Mouse (Mus musculus) adrenal gland, postnatal 36 days (tissue): ENCODE data around the gene Syt13. TPM values are rescaled to one million over a fixed set of nuclear protein-coding genes. Genes with fewer than 3 reads are reported as not detected.

Experiments used
- DNase-seq, 2 experiments: peaks; one replicate each; pipeline ENCODE4 v3.0.0; 2021; ENCODE audit warnings: mixed read lengths in 1 of 2
- long read RNA-seq, 2 experiments: library from polyadenylated mRNA; stranded (forward); transcript quantifications; one replicate each; pipeline ENCODE4 v2.0.0; 2021; ENCODE audit warnings: borderline sequencing depth in 2 of 2
- total RNA-seq, 2 experiments: library from RNA; stranded (reverse); gene quantifications; 2 replicates each; pipeline ENCODE4 v1.2.3; 2021

The Syt13 gene
- total RNA-seq: 1 to 10 TPM; 1.1 to 2.0 TPM
- long read RNA-seq, experiment 1: 0 reads
- long read RNA-seq, experiment 2: 0 reads

GRCm38 (mm10) chr2:92914933-92915553 is at the start of gene Syt13:
Syt13 (plus strand) TSS chr2:92915098.
- DNase-seq: peak; percentile 75

- DNase-seq: no peak
Measured at GRCm38 (mm10) chr2:92866616-92867015, 48.3 kb upstream of the Syt13 start.

- DNase-seq: no peak
Measured at GRCm38 (mm10) chr2:92870139-92870836, 44.6 kb upstream of the Syt13 start.

GRCm38 (mm10) chr2:92871093-92871686 is 43.7 kb upstream of the Syt13 start:
- DNase-seq: no peak

- no peak for DNase-seq
Measured at GRCm38 (mm10) chr2:92872652-92873051, 42.2 kb upstream of the Syt13 start.

GRCm38 (mm10) chr2:92874592-92874991 is 40.3 kb upstream of the Syt13 start:
- DNase-seq: no peak

GRCm38 (mm10) chr2:92877488-92877887 is 37.4 kb upstream of the Syt13 start:
- no peak for DNase-seq

- peak; percentile 57 to 77 for DNase-seq
Measured at GRCm38 (mm10) chr2:92883039-92883911, 31.6 kb upstream of the Syt13 start.

- DNase-seq: peak; percentile 36 to 46
Measured at GRCm38 (mm10) chr2:92883912-92884243, 31.0 kb upstream of the Syt13 start.

- DNase-seq: no peak
Measured at GRCm38 (mm10) chr2:92884976-92885375, 29.9 kb upstream of the Syt13 start.

GRCm38 (mm10) chr2:92886862-92887261 is 28.0 kb upstream of the Syt13 start:
- peak in 1 of 2 experiments; percentile 45 for DNase-seq

GRCm38 (mm10) chr2:92892524-92892923 is 22.4 kb upstream of the Syt13 start:
- DNase-seq: no peak

- no peak for DNase-seq
Measured at GRCm38 (mm10) chr2:92903650-92904049, 11.2 kb upstream of the Syt13 start.

GRCm38 (mm10) chr2:92904307-92904859 is 10.5 kb upstream of the Syt13 start:
- DNase-seq: peak in 1 of 2 experiments; percentile 29

- DNase-seq: peak; percentile 42 to 67
Measured at GRCm38 (mm10) chr2:92910371-92910770, 4.5 kb upstream of the Syt13 start.

GRCm38 (mm10) chr2:92912312-92912711 is 2.6 kb upstream of the Syt13 start:
- DNase-seq: no peak

- DNase-seq: no peak
Measured at GRCm38 (mm10) chr2:92913295-92913694, 1.6 kb upstream of the Syt13 start.

- no peak for DNase-seq
Measured at GRCm38 (mm10) chr2:92915659-92916631, 1.0 kb downstream of the Syt13 start.

- no peak for DNase-seq
Measured at GRCm38 (mm10) chr2:92917405-92918142, 2.7 kb downstream of the Syt13 start.

GRCm38 (mm10) chr2:92920709-92921108 is 5.8 kb downstream of the Syt13 start:
- no peak for DNase-seq
